Mouse (Mus musculus): Measurements from ENCODE around the gene Rwdd2a. TPM values are rescaled to one million over a fixed set of nuclear protein-coding genes. Genes with fewer than 3 reads are reported as not detected.
A peak's percentile ranks its signal among the peaks of the same experiment; 100 is the strongest.

Rwdd2a gene
- polyA plus RNA-seq, 1 experiment from 2014 or later = 4.1 TPM

- no peak overlapping the region for H3K4me3 ChIP-seq (ENCODE audit: low read depth, low read length)
- no peaks in the 10 kb centered on the region for H3K4me1 ChIP-seq (ENCODE audit: insufficient read depth)
- H3K9ac ChIP-seq = no peak overlapping the region
- H3K27ac ChIP-seq (ENCODE audit: low read depth) = no peak overlapping the region
- H3K4me2 ChIP-seq = no peak overlapping the region
- 79% methylated on average over 3 of the region's 3 CpGs for WGBS
- no peaks in the 10 kb centered on the region for H3K27me3 ChIP-seq (ENCODE audit: insufficient read depth, low read length)
- H3K9me3 ChIP-seq (ENCODE audit: low read depth, low read length) = no peaks in the 10 kb centered on the region
- ATAC-seq (ENCODE audit: insufficient read depth) = no peak
- H3K36me3 ChIP-seq (ENCODE audit: insufficient read depth) = peaks cover 55% of the 10 kb centered on the region
- TF ChIP-seq CTCF (IDR thresholded peaks at IDR 0.05; ENCODE audit: low read depth) = no peak
- DNase-seq = no peak
These were observed 21.1 kb upstream of the Rwdd2a start for GRCm38 (mm10) chr9:86550717-86551116.

- Histone ChIP-seq H3K27me3 (ENCODE audit: insufficient read depth, low read length) (no peaks in the 10 kb centered on the region), H3K9ac (no peak overlapping the region), H3K36me3 (ENCODE audit: insufficient read depth) (peaks cover 69% of the 10 kb centered on the region), H3K4me2 (no peak overlapping the region), H3K9me3 (ENCODE audit: low read depth, low read length) (no peaks in the 10 kb centered on the region), H3K4me1 (ENCODE audit: insufficient read depth) (no peaks in the 10 kb centered on the region), H3K4me3 (ENCODE audit: low read depth, low read length) (no peak overlapping the region), H3K27ac (ENCODE audit: low read depth) (no peak overlapping the region)
- WGBS = 83% methylated on average over 9 of the region's 9 CpGs
- ATAC-seq (ENCODE audit: insufficient read depth) (no peak), DNase-seq (no peak)
- no peak for TF ChIP-seq CTCF (IDR thresholded peaks at IDR 0.05; ENCODE audit: low read depth)
These were observed 17.9 kb upstream of the Rwdd2a start for GRCm38 (mm10) chr9:86553886-86554285.

GRCm38 (mm10) chr9:86554641-86555040 lies 17.1 kb upstream of the Rwdd2a start:
- DNase-seq = no peak
- no peak for ATAC-seq (ENCODE audit: insufficient read depth)
- H3K36me3 ChIP-seq (ENCODE audit: insufficient read depth) = peaks cover 71% of the 10 kb centered on the region
- no peak overlapping the region for H3K4me2 ChIP-seq
- H3K4me1 ChIP-seq (ENCODE audit: insufficient read depth) = no peaks in the 10 kb centered on the region
- no peak overlapping the region for H3K9ac ChIP-seq
- whole genome bisulfite sequencing = 89% methylated on average over 4 of the region's 4 CpGs
- TF ChIP-seq CTCF (IDR thresholded peaks at IDR 0.05; ENCODE audit: low read depth) = no peak
- no peak overlapping the region for H3K4me3 ChIP-seq (ENCODE audit: low read depth, low read length)
- no peaks in the 10 kb centered on the region for H3K27me3 ChIP-seq (ENCODE audit: insufficient read depth, low read length)
- no peaks in the 10 kb centered on the region for H3K9me3 ChIP-seq (ENCODE audit: low read depth, low read length)
- no peak overlapping the region for H3K27ac ChIP-seq (ENCODE audit: low read depth)

GRCm38 (mm10) chr9:86560543-86560942 lies 11.2 kb upstream of the Rwdd2a start:
- ATAC-seq (ENCODE audit: insufficient read depth) = peak; percentile 63
- no peaks in the 10 kb centered on the region for H3K4me1 ChIP-seq (ENCODE audit: insufficient read depth)
- no peak overlapping the region for H3K4me3 ChIP-seq (ENCODE audit: low read depth, low read length)
- no peaks in the 10 kb centered on the region for H3K9me3 ChIP-seq (ENCODE audit: low read depth, low read length)
- WGBS = 62% methylated on average over 3 of the region's 3 CpGs
- no peak overlapping the region for H3K4me2 ChIP-seq
- peak; percentile 30 for DNase-seq
- TF ChIP-seq CTCF (IDR thresholded peaks at IDR 0.05; ENCODE audit: low read depth) = no peak
- H3K27ac ChIP-seq (ENCODE audit: low read depth) = peak overlapping the region; percentile 66; the same call in 1 of the 2 replicates
- H3K36me3 ChIP-seq (ENCODE audit: insufficient read depth) = peaks cover 84% of the 10 kb centered on the region
- no peaks in the 10 kb centered on the region for H3K27me3 ChIP-seq (ENCODE audit: insufficient read depth, low read length)
- no peak overlapping the region for H3K9ac ChIP-seq

- no peak for ATAC-seq (ENCODE audit: insufficient read depth)
- Histone ChIP-seq H3K9me3 (ENCODE audit: low read depth, low read length) (no peaks in the 10 kb centered on the region), H3K9ac (no peak overlapping the region), H3K4me1 (ENCODE audit: insufficient read depth) (0 out of 2 replicates have a peak, but pooled peaks cover 3% of the 10 kb centered on the region), H3K4me2 (no peak overlapping the region), H3K27ac (ENCODE audit: low read depth) (no peak overlapping the region), H3K27me3 (ENCODE audit: insufficient read depth, low read length) (no peaks in the 10 kb centered on the region), H3K4me3 (ENCODE audit: low read depth, low read length) (no peak overlapping the region), H3K36me3 (ENCODE audit: insufficient read depth) (peaks cover 40% of the 10 kb centered on the region)
- 61% methylated on average over 3 of the region's 3 CpGs for WGBS
- no peak for TF ChIP-seq CTCF (IDR thresholded peaks at IDR 0.05; ENCODE audit: low read depth)
- no peak for DNase-seq
These were observed 2.4 kb upstream of the Rwdd2a start for GRCm38 (mm10) chr9:86569314-86569910.

GRCm38 (mm10) chr9:86570261-86570890 lies 1.4 kb upstream of the Rwdd2a start:
- no peak overlapping the region for H3K9ac ChIP-seq
- no peak for ATAC-seq (ENCODE audit: insufficient read depth)
- TF ChIP-seq CTCF (IDR thresholded peaks at IDR 0.05; ENCODE audit: low read depth) = no peak

GRCm38 (mm10) chr9:86570946-86571345 lies 845 bp upstream of the Rwdd2a start:
- ATAC-seq (ENCODE audit: insufficient read depth) (peak; percentile 19; the same call in 1 of the 2 replicates), DNase-seq (peak; percentile 28)
- peak overlapping the region; percentile 71 for H3K4me3 ChIP-seq (ENCODE audit: low read depth, low read length)
- H3K9ac ChIP-seq = peak overlapping the region; percentile 68
- H3K36me3 ChIP-seq (ENCODE audit: insufficient read depth) = peaks cover 26% of the 10 kb centered on the region
- 0 out of 2 replicates have a peak, but pooled peaks cover 3% of the 10 kb centered on the region for H3K4me1 ChIP-seq (ENCODE audit: insufficient read depth)
- 3% methylated on average over 8 of the region's 8 CpGs for WGBS
- no peak for TF ChIP-seq CTCF (IDR thresholded peaks at IDR 0.05; ENCODE audit: low read depth)
- no peaks in the 10 kb centered on the region for H3K27me3 ChIP-seq (ENCODE audit: insufficient read depth, low read length)
- H3K27ac ChIP-seq (ENCODE audit: low read depth) = no peak overlapping the region
- H3K4me2 ChIP-seq = peak overlapping the region; percentile 97
- no peaks in the 10 kb centered on the region for H3K9me3 ChIP-seq (ENCODE audit: low read depth, low read length)

More at GRCm38 (mm10) chr9:86570261-86570890, 1.4 kb upstream of the Rwdd2a start:
- H3K27ac ChIP-seq (ENCODE audit: low read depth) = no peak overlapping the region
- H3K4me1 ChIP-seq (ENCODE audit: insufficient read depth) = 0 out of 2 replicates have a peak, but pooled peaks cover 3% of the 10 kb centered on the region
- H3K36me3 ChIP-seq (ENCODE audit: insufficient read depth) = peaks cover 30% of the 10 kb centered on the region
- peak overlapping the region; percentile 71 for H3K4me3 ChIP-seq (ENCODE audit: low read depth, low read length)
- 78% methylated on average over 10 of the region's 10 CpGs for WGBS
- H3K27me3 ChIP-seq (ENCODE audit: insufficient read depth, low read length) = no peaks in the 10 kb centered on the region
- peak overlapping the region; percentile 97 for H3K4me2 ChIP-seq
- no peak for DNase-seq
- H3K9me3 ChIP-seq (ENCODE audit: low read depth, low read length) = no peaks in the 10 kb centered on the region

Data from lung, embryonic 14.5 days (tissue).